Mouse (Mus musculus) liver, embryonic 16.5 days (tissue): Measurements from ENCODE around the gene Gpr107. TPM values are rescaled to one million over a fixed set of nuclear protein-coding genes. Genes with fewer than 3 reads are reported as not detected.
"Not testable (repeated sequence)": the region's sequence is repeated elsewhere in the genome, so short reads cannot be mapped to it uniquely, and the experiment has no call there.

ENCODE experiments used
- ATAC-seq: fragments of 200-750 bp; cut with Nextera tagmentation; 2 replicates; pipeline ENCODE4 v1.8.0; 2017; ENCODE audit warnings: low read depth, mild to moderate bottlenecking, moderate number of reproducible peaks, moderate library complexity
- H3K27ac ChIP-seq: fragments of 300-500 bp; sonication (generic); 2 replicates; pipeline ENCODE4 v1.5.1; 2014; ENCODE audit warnings: mild to moderate bottlenecking, low read length
- H3K27me3 ChIP-seq: fragments of 300-500 bp; sonication (generic); 2 replicates; pipeline ENCODE4 v1.6.1; 2014; ENCODE audit warnings: low read depth, low read length, mixed read lengths; ENCODE audit not compliant: control insufficient read depth, insufficient read depth
- H3K36me3 ChIP-seq: fragments of 300-500 bp; sonication (generic); 2 replicates; pipeline ENCODE4 v1.6.1; 2014; ENCODE audit warnings: mild to moderate bottlenecking; ENCODE audit not compliant: control insufficient read depth, insufficient read depth
- H3K4me1 ChIP-seq: fragments of 300-500 bp; sonication (generic); 2 replicates; pipeline ENCODE4 v1.6.1; 2014; ENCODE audit warnings: low read depth, low read length, mixed read lengths; ENCODE audit not compliant: control insufficient read depth
- H3K4me2 ChIP-seq: fragments of 300-500 bp; sonication (generic); 2 replicates; pipeline ENCODE4 v1.6.1; 2014; ENCODE audit warnings: low read depth, low read length, mixed read lengths
- H3K4me3 ChIP-seq: fragments of 300-500 bp; sonication (generic); 2 replicates; pipeline ENCODE4 v1.5.1; 2014; ENCODE audit warnings: low read depth, mild to moderate bottlenecking, low read length
- H3K9ac ChIP-seq: fragments of 300-500 bp; sonication (generic); 2 replicates; pipeline ENCODE4 v1.6.1; 2014; ENCODE audit warnings: low read depth, low read length
- H3K9me3 ChIP-seq: fragments of 300-500 bp; sonication (generic); replicated peaks from 2 replicates; pipeline ENCODE4 v1.6.1; 2016; ENCODE audit warnings: low read length; ENCODE audit not compliant: control insufficient read depth
- WGBS: fragments of 180-500 bp; shearing (Covaris S2); extraction: QIAGEN DNeasy Blood & Tissue Kit; methylation state at CpG from one replicate; pipeline ENCODE4 v1.1.7; 2014; ENCODE audit not compliant: insufficient replicate concordance; 5-methylcytosine and 5-hydroxymethylcytosine counted together
- polyA plus RNA-seq: library from polyadenylated mRNA; unstranded; fragments of >200 nt; fragmentation: Nextera tagmentation; extraction: Ambion mirVana; gene quantifications from 2 replicates; pipeline ENCODE4 v1.2.1, GENCODE M21; 2015

The Gpr107 gene
- polyA plus RNA-seq, 1 experiment from 2014 or later = 11.9 TPM

GRCm38 (mm10) chr2:31160147-31160920 is 8.2 kb downstream of the Gpr107 start:
- no peaks in the 10 kb centered on the region for H3K27me3 ChIP-seq
- no peak overlapping the region for H3K27ac ChIP-seq
- H3K9me3 ChIP-seq = no peaks in the 10 kb centered on the region
- peaks cover 44% of the 10 kb centered on the region for H3K4me1 ChIP-seq
- no peak overlapping the region for H3K9ac ChIP-seq
- no peaks in the 10 kb centered on the region for H3K36me3 ChIP-seq
- peak; percentile 59; the same call in 1 of the 2 replicates for ATAC-seq
- no peak overlapping the region for H3K4me2 ChIP-seq
- 40% methylated on average over 10 of the region's 10 CpGs for WGBS
- no peak overlapping the region for H3K4me3 ChIP-seq

GRCm38 (mm10) chr2:31161620-31162019 is 9.5 kb downstream of the Gpr107 start:
- Histone ChIP-seq H3K27ac (no peak overlapping the region), H3K9ac (no peak overlapping the region), H3K27me3 (no peaks in the 10 kb centered on the region), H3K4me1 (peaks cover 40% of the 10 kb centered on the region), H3K4me3 (no peak overlapping the region), H3K9me3 (no peaks in the 10 kb centered on the region), H3K36me3 (no peaks in the 10 kb centered on the region; the same call in 1 of the 2 replicates), H3K4me2 (no peak overlapping the region)
- WGBS = 69% methylated on average over 4 of the region's 4 CpGs
- ATAC-seq = no peak

- peaks cover 31% of the 10 kb centered on the region for H3K4me1 ChIP-seq
- H3K4me2 ChIP-seq = no peak overlapping the region
- H3K36me3 ChIP-seq = peaks cover 6% of the 10 kb centered on the region
- H3K9me3 ChIP-seq = no peaks in the 10 kb centered on the region
- H3K4me3 ChIP-seq = no peak overlapping the region
- no peak overlapping the region for H3K27ac ChIP-seq
- H3K27me3 ChIP-seq = no peaks in the 10 kb centered on the region
- 74% methylated on average over 11 of the region's 11 CpGs for WGBS
- ATAC-seq = no peak
- H3K9ac ChIP-seq = no peak overlapping the region
Measured at GRCm38 (mm10) chr2:31163361-31164118, 11.4 kb downstream of the Gpr107 start.

- Histone ChIP-seq H3K36me3 (peaks cover 14% of the 10 kb centered on the region), H3K4me3 (no peak overlapping the region), H3K27me3 (no peaks in the 10 kb centered on the region), H3K27ac (peak overlapping the region; percentile 37), H3K4me1 (peaks cover 22% of the 10 kb centered on the region), H3K9me3 (no peaks in the 10 kb centered on the region), H3K4me2 (no peak overlapping the region), H3K9ac (no peak overlapping the region; the same call in 1 of the 2 replicates)
- ATAC-seq = peak; percentile 37
- WGBS = 55% methylated on average over 5 of the region's 5 CpGs
Measured at GRCm38 (mm10) chr2:31164841-31165455, 12.8 kb downstream of the Gpr107 start.

- no peak overlapping the region; the same call in 1 of the 2 replicates for H3K9ac ChIP-seq
- H3K4me3 ChIP-seq = no peak overlapping the region
- H3K4me2 ChIP-seq = no peak overlapping the region
- no peaks in the 10 kb centered on the region for H3K9me3 ChIP-seq
- peaks cover 17% of the 10 kb centered on the region for H3K4me1 ChIP-seq
- peak; percentile 55; the same call in 1 of the 2 replicates for ATAC-seq
- peak overlapping the region; percentile 37 for H3K27ac ChIP-seq
- peaks cover 14% of the 10 kb centered on the region for H3K36me3 ChIP-seq
- H3K27me3 ChIP-seq = no peaks in the 10 kb centered on the region
- 41% methylated on average over 4 of the region's 4 CpGs for WGBS
Measured at GRCm38 (mm10) chr2:31165529-31165928, 13.4 kb downstream of the Gpr107 start.

GRCm38 (mm10) chr2:31167571-31167970 is 15.5 kb downstream of the Gpr107 start:
- ATAC-seq, H3K9me3 ChIP-seq: not testable (repeated sequence)
- H3K4me1 ChIP-seq = peaks cover 22% of the 10 kb centered on the region

GRCm38 (mm10) chr2:31169001-31169400 is 16.9 kb downstream of the Gpr107 start:
- Histone ChIP-seq H3K4me2 (no peak overlapping the region), H3K27ac (no peak overlapping the region), H3K4me1 (peaks cover 18% of the 10 kb centered on the region), H3K9me3 (no peaks in the 10 kb centered on the region), H3K9ac (no peak overlapping the region), H3K27me3 (no peaks in the 10 kb centered on the region), H3K4me3 (no peak overlapping the region), H3K36me3 (peaks cover 24% of the 10 kb centered on the region)
- 69% methylated on average over 10 of the region's 10 CpGs for WGBS
- no peak for ATAC-seq

More at GRCm38 (mm10) chr2:31167571-31167970, 15.5 kb downstream of the Gpr107 start:
- not testable (repeated sequence) for H3K27me3 ChIP-seq, H3K4me2 ChIP-seq, H3K9ac ChIP-seq, H3K4me3 ChIP-seq, H3K27ac ChIP-seq
- 84% methylated on average over 2 of the region's 2 CpGs for WGBS
- peaks cover 24% of the 10 kb centered on the region for H3K36me3 ChIP-seq

- no peak overlapping the region for H3K4me2 ChIP-seq
- H3K9ac ChIP-seq = no peak overlapping the region
- peaks cover 15% of the 10 kb centered on the region for H3K4me1 ChIP-seq
- H3K4me3 ChIP-seq = no peak overlapping the region
- no peaks in the 10 kb centered on the region for H3K9me3 ChIP-seq
- no peak overlapping the region for H3K27ac ChIP-seq
- 64% methylated on average over 6 of the region's 6 CpGs for WGBS
- no peak for ATAC-seq
- H3K27me3 ChIP-seq = no peaks in the 10 kb centered on the region
- H3K36me3 ChIP-seq = peaks cover 24% of the 10 kb centered on the region
Measured at GRCm38 (mm10) chr2:31170164-31170563, 18.0 kb downstream of the Gpr107 start.
